Mouse (Mus musculus) liver, embryonic 13.5 days (tissue): ENCODE measurements around the gene Mapk6. TPM values are rescaled to one million over a fixed set of nuclear protein-coding genes. Genes with fewer than 3 reads are reported as not detected.
A peak's percentile ranks its signal among the peaks of the same experiment; 100 is the strongest.

Source experiments
- ATAC-seq: fragments of 200-750 bp; cut with Nextera tagmentation; 2 replicates; pipeline ENCODE4 v1.8.0; 2017; ENCODE audit warnings: low read depth, mild to moderate bottlenecking, moderate number of reproducible peaks, moderate library complexity
- DNase-seq: peaks from one replicate; pipeline ENCODE4 v3.0.0; 2022
- H3K27ac ChIP-seq: fragments of 300-500 bp; sonication (generic); 2 replicates; pipeline ENCODE4 v1.5.1; 2015; ENCODE audit warnings: moderate library complexity, mild to moderate bottlenecking, inconsistent platforms
- H3K27me3 ChIP-seq: fragments of 300-500 bp; sonication (generic); 2 replicates; pipeline ENCODE4 v1.6.1; 2015; ENCODE audit warnings: mild to moderate bottlenecking, inconsistent platforms
- H3K36me3 ChIP-seq: fragments of 300-500 bp; sonication (generic); 2 replicates; pipeline ENCODE4 v1.6.1; 2015; ENCODE audit warnings: mild to moderate bottlenecking, inconsistent platforms
- H3K4me1 ChIP-seq: fragments of 300-500 bp; sonication (generic); replicated peaks from 2 replicates; pipeline ENCODE4 v1.6.1; 2015; ENCODE audit warnings: inconsistent platforms
- H3K4me2 ChIP-seq: fragments of 300-500 bp; sonication (generic); 2 replicates; pipeline ENCODE4 v1.6.1; 2015; ENCODE audit warnings: inconsistent platforms, mild to moderate bottlenecking, moderate library complexity
- H3K4me3 ChIP-seq: fragments of 300-500 bp; sonication (generic); replicated peaks from 2 replicates; pipeline ENCODE4 v1.5.1; 2015; ENCODE audit warnings: mild to moderate bottlenecking, inconsistent platforms
- H3K9ac ChIP-seq: fragments of 300-500 bp; sonication (generic); 2 replicates; pipeline ENCODE4 v1.6.1; 2015; ENCODE audit warnings: mild to moderate bottlenecking, inconsistent platforms
- H3K9me3 ChIP-seq: fragments of 300-500 bp; sonication (generic); replicated peaks from 2 replicates; pipeline ENCODE4 v1.6.1; 2016; ENCODE audit warnings: inconsistent platforms
- WGBS: fragments of 180-500 bp; shearing (Covaris S2); methylation state at CpG from one replicate; pipeline ENCODE4 v1.1.7; 2015; ENCODE audit not compliant: insufficient replicate concordance; 5-methylcytosine and 5-hydroxymethylcytosine counted together
- polyA plus RNA-seq: library from polyadenylated mRNA; unstranded; fragments of >200 nt; fragmentation: Nextera tagmentation; extraction: Ambion mirVana; gene quantifications from 2 replicates; pipeline ENCODE4 v1.2.1, GENCODE M21; 2015

The Mapk6 gene
- polyA plus RNA-seq, 1 experiment from 2014 or later, result 23.4 TPM

DNA sequence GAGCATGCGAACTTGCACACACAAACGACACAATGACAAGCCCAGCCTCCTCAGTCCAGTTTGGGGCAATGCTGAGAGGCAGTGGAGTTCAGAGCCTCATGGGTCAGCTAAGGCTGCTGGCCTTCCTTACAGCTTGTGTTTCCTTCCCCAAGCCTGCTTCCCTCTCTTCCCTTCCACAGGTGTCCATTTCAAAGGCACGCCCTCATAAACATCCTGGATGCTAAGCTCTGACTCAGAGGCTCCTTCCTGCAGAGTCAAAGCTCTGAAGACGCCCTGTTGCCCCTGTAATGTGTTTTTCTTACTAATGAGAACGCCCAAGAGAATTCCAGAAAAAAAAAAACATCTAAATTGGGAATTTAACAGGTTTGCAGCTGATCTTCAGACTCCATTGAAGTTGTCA lies 13.9 kb upstream of the Mapk6 start:
- Histone ChIP-seq H3K4me3 (no peak overlapping the region), H3K36me3 (no peaks in the 10 kb centered on the region), H3K27ac (no peak overlapping the region), H3K9me3 (no peaks in the 10 kb centered on the region), H3K9ac (no peak overlapping the region), H3K27me3 (no peaks in the 10 kb centered on the region), H3K4me2 (no peak overlapping the region), H3K4me1 (peaks cover 5% of the 10 kb centered on the region; the same call in 1 of the 2 replicates)
- DNase-seq, result no peak
- whole genome bisulfite sequencing, result 46% methylated on average over 5 of the region's 5 CpGs
- no peak for ATAC-seq

DNA sequence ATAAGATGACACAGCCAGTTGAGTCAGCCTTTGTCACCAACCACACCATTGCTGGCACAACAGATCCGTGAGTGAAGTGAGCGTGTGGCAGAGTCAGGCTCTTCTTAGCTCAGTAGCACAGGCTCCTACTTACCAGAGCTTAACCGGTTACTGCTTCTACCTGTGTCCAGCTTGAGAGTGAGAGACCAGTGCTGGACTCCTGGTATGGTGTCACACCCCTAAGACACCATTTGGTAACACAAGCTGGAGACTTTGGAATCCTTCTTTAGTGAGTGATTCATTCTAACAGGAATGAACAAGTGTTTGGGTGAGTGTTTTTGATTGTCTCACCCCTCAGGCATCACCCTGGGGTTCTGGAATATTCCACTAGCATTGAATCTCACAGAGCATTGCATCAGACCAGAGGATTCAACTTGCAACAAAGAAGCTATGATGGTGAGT lies 12.5 kb upstream of the Mapk6 start:
- H3K36me3 ChIP-seq, result no peaks in the 10 kb centered on the region
- no peak overlapping the region for H3K4me2 ChIP-seq
- 65% methylated on average over 3 of the region's 3 CpGs for WGBS
- no peak for DNase-seq
- no peak overlapping the region for H3K4me3 ChIP-seq
- no peaks in the 10 kb centered on the region for H3K9me3 ChIP-seq
- peaks cover 5% of the 10 kb centered on the region; the same call in 1 of the 2 replicates for H3K4me1 ChIP-seq
- no peaks in the 10 kb centered on the region for H3K27me3 ChIP-seq
- no peak for ATAC-seq
- no peak overlapping the region for H3K9ac ChIP-seq
- H3K27ac ChIP-seq, result no peak overlapping the region

DNA sequence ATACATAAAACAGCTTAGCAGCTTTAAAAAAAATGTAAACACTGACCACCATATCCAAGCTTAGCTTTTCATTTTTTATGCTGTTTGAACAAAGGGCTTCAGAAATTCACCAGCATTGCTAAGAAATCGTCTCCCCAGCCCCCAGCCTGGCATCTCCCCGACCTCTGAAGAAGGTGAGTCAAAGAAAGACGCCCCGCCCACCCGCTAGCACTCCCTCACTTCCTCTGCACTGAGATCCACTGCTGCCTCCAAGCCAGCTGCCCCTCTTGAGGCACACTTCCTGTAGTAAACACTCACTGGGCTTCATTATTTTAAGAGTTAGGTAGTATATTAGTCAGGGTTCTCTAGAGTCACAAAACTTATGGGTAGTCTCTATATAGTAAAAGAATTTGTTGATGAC lies 4.4 kb upstream of the Mapk6 start:
- Histone ChIP-seq H3K4me1 (peaks cover 26% of the 10 kb centered on the region), H3K27me3 (no peaks in the 10 kb centered on the region), H3K36me3 (no peaks in the 10 kb centered on the region), H3K27ac (no peak overlapping the region), H3K4me3 (no peak overlapping the region), H3K9me3 (no peaks in the 10 kb centered on the region), H3K9ac (no peak overlapping the region), H3K4me2 (no peak overlapping the region)
- DNase-seq (no peak), ATAC-seq (no peak)
- WGBS, result 17% methylated on average over 5 of the region's 5 CpGs

DNA sequence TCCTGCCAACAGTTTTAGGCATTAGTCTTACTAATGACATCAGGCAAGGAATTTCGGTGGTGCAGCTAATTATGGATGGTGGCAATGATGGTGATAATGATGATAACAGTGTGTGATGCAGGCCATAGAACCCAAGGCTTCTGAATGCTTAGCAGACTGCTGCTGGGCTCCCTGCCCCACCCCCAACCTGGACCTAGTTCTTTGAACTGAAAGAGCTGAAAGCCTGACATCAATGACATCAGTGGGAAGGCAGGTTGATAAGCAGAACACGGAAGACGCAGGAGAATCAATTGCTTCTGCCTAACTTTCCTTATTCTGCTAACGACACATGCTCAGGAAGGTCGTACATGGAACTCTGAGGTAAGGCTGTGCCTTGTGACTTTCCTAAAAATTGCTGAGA lies 3.4 kb upstream of the Mapk6 start:
- no peaks in the 10 kb centered on the region for H3K36me3 ChIP-seq
- peaks cover 35% of the 10 kb centered on the region for H3K4me1 ChIP-seq
- no peak overlapping the region for H3K4me2 ChIP-seq
- no peak for ATAC-seq
- no peaks in the 10 kb centered on the region for H3K27me3 ChIP-seq
- no peak overlapping the region for H3K4me3 ChIP-seq
- no peaks in the 10 kb centered on the region for H3K9me3 ChIP-seq
- no peak overlapping the region for H3K27ac ChIP-seq
- no peak overlapping the region for H3K9ac ChIP-seq
- DNase-seq, result no peak
- 54% methylated on average over 5 of the region's 5 CpGs for WGBS

DNA sequence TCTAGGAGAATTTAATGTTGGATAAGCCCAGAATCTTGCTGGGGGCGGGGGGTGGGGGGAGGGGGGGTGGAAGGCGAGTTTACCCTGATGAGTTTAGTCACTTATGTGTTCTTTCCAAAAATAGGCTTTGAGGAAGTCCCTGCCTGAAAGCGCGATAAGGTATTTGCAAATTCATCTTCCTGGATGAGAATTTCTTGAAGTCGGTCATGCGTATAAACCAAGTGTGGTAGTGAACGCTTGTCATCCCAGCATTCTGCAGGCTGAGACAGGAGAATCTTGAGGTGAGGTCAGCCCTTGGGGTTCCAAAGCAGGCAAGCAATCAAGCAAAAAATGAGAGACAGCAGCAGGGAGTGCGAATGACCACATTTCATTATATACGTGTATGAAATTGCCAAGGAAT lies 1.8 kb upstream of the Mapk6 start:
- peaks cover 49% of the 10 kb centered on the region for H3K4me1 ChIP-seq
- no peak overlapping the region for H3K27ac ChIP-seq
- H3K9me3 ChIP-seq, result no peaks in the 10 kb centered on the region
- no peak overlapping the region for H3K9ac ChIP-seq
- WGBS, result 29% methylated on average over 9 of the region's 9 CpGs
- H3K4me3 ChIP-seq, result no peak overlapping the region
- no peaks in the 10 kb centered on the region for H3K27me3 ChIP-seq
- ATAC-seq, result no peak
- no peak overlapping the region for H3K4me2 ChIP-seq
- no peaks in the 10 kb centered on the region for H3K36me3 ChIP-seq
- no peak for DNase-seq

DNA sequence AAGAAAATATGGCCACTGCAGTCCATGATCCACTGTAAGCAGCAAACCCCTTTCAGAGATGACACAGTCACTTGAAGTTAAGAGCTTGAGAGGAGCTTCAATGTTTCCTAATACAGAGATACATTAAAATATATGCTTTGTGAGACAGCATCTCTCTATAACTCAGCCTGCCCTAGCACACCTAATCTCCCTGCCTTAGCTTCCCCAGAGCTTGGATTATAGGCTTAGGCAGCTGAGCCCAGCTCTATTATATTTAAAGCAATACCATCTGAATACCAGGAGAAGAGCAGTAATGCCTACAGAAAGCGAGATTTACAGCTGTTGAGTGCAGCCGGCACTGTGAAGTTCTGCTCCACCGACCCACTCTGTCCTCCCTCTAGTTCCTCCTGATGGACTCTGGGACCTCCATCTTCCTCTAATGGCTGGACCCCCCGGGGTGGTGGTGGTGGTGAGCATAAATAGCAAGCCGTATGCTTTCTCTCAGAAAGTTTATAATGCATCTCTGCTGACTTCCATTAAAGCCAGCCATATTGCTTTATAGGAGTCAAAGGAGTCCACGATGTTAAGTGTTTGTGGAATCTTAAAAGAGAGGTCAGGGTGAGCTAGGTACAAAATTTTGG lies 1.2 kb upstream of the Mapk6 start:
- 0 out of 2 replicates have a peak overlapping the region, but pooled peaks have one; percentile 86 for H3K4me3 ChIP-seq
- WGBS, result 40% methylated on average over 6 of the region's 6 CpGs

DNA sequence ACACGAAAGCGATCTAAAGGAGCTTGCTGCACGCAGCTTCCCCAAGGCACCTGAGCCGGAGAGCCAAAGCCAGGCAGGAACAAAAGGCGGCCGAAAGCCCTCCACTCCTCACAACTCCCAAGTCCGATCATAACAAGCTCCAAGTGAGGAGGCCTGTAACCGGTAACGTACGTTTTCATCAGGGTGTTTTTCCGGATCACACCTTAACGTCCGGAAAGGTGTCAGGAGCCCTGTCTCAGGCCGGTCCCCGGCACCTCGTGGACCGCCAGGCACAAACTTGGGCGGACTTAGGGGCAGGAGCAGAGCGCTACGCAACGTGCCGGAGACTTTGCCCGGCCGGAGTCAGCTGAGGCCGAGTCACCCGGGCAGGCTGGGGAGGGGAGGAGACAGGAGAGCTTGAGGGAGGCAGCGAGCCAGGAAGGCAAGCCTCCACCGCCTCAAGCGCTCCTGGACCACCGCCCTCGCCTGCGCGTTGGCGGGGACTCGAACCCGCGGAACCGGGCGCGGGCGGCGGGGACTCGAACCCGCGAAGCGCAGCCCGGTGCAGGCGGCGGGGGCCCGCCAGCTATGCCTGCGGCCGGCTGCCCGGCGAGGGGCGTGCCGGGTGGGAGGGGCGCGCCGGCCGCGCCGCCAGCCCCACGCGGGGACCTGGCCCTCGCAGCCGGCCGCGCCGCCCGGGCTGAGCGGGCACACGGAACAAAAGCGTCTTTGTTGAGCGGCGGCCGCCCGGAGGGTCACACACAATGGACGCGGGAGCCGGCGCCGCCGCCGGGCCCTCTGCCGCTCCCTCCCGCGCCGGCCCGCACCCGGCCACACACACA lies 564 bp downstream of the Mapk6 start:
- under 1% methylated on average over 89 of the region's 90 CpGs for WGBS
- DNase-seq, result peak; percentile 66
- Histone ChIP-seq H3K36me3 (no peaks in the 10 kb centered on the region), H3K9me3 (no peaks in the 10 kb centered on the region), H3K27ac (peak overlapping the region; percentile 95), H3K9ac (peak overlapping the region; percentile 90), H3K4me1 (peaks cover 70% of the 10 kb centered on the region), H3K27me3 (no peaks in the 10 kb centered on the region), H3K4me3 (peak overlapping the region; percentile 86), H3K4me2 (peak overlapping the region; percentile 86)
- peak; percentile 74 for ATAC-seq

More for the DNA sequence above, 1.2 kb upstream of the Mapk6 start:
- H3K9me3 ChIP-seq, result no peaks in the 10 kb centered on the region
- peak overlapping the region; percentile 86 for H3K4me2 ChIP-seq
- no peaks in the 10 kb centered on the region for H3K27me3 ChIP-seq
- ATAC-seq, result no peak
- peaks cover 55% of the 10 kb centered on the region for H3K4me1 ChIP-seq
- no peak for DNase-seq
- H3K36me3 ChIP-seq, result no peaks in the 10 kb centered on the region
- peak overlapping the region; percentile 90; the same call in 1 of the 2 replicates for H3K9ac ChIP-seq
- H3K27ac ChIP-seq, result peak overlapping the region; percentile 95

DNA sequence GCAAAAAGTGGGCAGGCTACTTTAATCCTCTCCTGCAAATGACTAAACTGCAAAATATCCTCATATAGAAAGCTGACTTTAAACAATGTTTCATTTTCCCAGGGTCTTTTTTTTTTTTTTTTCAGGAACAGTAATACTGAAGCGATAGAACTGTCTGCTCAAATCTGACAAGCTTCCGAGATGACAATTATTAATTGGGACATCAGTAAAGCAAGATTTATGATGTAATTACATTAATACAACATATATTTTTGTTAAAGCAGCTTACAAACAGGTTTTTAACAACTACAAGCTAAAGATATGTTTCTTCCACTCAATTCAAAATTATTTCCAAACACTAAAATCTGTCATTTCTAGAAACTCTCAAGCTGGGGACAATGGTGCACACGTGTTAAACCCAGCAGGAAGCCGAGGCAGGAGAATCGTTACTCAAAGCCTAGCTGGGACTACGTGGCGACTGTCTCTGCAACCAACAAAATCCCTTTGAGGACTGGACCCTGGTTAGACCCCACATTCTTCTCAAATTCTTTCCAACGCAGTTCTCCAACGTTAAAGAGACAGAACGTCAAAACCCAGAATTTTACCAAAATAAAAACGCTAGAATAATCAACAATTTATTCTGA lies 1.5 kb downstream of the Mapk6 start:
- Histone ChIP-seq H3K4me2 (peak overlapping the region; percentile 86), H3K4me3 (peak overlapping the region; percentile 86), H3K36me3 (no peaks in the 10 kb centered on the region), H3K27ac (peak overlapping the region; percentile 44), H3K9me3 (no peaks in the 10 kb centered on the region), H3K27me3 (no peaks in the 10 kb centered on the region), H3K9ac (peak overlapping the region; percentile 90), H3K4me1 (peaks cover 77% of the 10 kb centered on the region)
- 3% methylated on average over 11 of the region's 11 CpGs for WGBS
- no peak for DNase-seq
- ATAC-seq, result no peak

DNA sequence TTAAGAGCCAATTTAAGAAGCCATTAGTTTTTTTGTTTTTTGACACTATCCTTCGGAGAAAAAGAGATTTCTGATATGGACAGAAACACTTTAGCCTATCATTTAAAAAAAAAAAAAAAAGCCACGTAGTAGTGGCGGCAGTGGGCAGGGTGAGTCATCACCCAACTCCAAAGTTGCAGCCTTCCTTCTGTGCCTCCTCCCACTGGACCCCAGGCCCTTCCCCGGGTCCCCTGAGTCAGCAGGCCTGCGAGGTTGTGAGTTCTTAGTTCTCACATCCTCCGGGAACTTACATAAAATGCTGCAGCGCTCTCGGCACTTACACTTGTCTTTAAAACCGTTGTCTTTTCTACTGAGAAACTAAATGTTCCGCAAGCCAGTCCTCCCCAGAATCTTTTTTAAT lies 2.0 kb downstream of the Mapk6 start:
- Histone ChIP-seq H3K4me3 (peak overlapping the region; percentile 86), H3K4me2 (peak overlapping the region; percentile 86), H3K36me3 (no peaks in the 10 kb centered on the region), H3K9ac (peak overlapping the region; percentile 48), H3K4me1 (peaks cover 72% of the 10 kb centered on the region), H3K9me3 (no peaks in the 10 kb centered on the region), H3K27me3 (no peaks in the 10 kb centered on the region), H3K27ac (peak overlapping the region; percentile 44)
- ATAC-seq (no peak), DNase-seq (peak; percentile 36)
- WGBS, result 5% methylated on average over 10 of the region's 10 CpGs

DNA sequence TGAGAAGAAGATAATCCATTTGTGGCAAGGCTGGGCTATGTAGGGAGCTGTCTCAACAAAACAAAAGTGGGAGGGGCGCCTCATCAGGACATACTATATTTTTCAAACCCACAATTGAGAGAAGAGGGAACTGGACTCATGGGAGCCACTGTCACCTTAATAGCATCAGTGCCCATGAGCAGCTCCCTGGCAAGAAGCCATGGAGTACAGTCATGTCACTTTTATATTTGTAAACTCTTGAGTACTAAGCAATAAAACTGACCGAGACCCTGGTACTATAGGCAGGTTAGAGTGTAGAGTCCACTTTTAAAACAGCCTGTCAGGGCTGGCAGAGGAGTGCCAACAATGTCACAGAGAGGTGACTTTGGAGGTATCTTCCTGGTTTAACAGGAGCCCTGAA lies 3.7 kb downstream of the Mapk6 start:
- 78% methylated on average over 2 of the region's 2 CpGs for WGBS
- DNase-seq (no peak), ATAC-seq (no peak)
- Histone ChIP-seq H3K4me2 (no peak overlapping the region), H3K36me3 (no peaks in the 10 kb centered on the region), H3K27ac (no peak overlapping the region), H3K9me3 (no peaks in the 10 kb centered on the region), H3K4me3 (no peak overlapping the region), H3K27me3 (no peaks in the 10 kb centered on the region), H3K4me1 (peaks cover 77% of the 10 kb centered on the region), H3K9ac (no peak overlapping the region)

DNA sequence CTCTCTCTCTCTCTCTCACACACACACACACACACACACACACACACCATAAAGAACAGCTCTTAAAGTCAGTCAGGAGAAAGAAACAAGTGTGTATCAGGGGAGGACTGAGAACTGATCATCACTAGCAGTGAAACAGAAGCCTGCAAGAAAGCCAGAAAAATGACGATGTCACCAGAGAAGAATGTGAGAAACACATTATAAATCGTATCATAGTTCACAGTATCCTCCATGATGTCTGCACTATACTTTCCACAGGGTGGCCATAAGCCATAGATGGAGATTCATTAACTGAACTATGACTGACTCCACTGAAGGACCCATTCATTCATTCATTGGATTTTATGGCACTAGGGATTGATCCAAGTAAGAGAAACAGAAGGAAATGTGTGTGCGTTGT lies 6.3 kb downstream of the Mapk6 start:
- no peak overlapping the region for H3K4me3 ChIP-seq
- no peaks in the 10 kb centered on the region for H3K36me3 ChIP-seq
- no peak for DNase-seq
- 72% methylated on average over 3 of the region's 3 CpGs for WGBS
- H3K27ac ChIP-seq, result no peak overlapping the region
- no peaks in the 10 kb centered on the region for H3K9me3 ChIP-seq
- ATAC-seq, result no peak
- no peak overlapping the region for H3K9ac ChIP-seq
- H3K27me3 ChIP-seq, result no peaks in the 10 kb centered on the region
- peaks cover 67% of the 10 kb centered on the region for H3K4me1 ChIP-seq
- no peak overlapping the region for H3K4me2 ChIP-seq
